Mouse (Mus musculus) c-Kit-negative CD71-positive TER-119-positive erythroid progenitor cells, embryonic 14.5 days (primary cell): Measurements from ENCODE around the gene Ckm.

Experiments used
- DNase-seq: peaks from one replicate; pipeline ENCODE4 v3.0.0-alpha.2; 2013; ENCODE audit warnings: low read depth, low spot score

Gene Ckm

GRCm38 (mm10) chr7:19404476-19404875 is at the start of gene Ckm:
Gene Ckm (plus strand): TSS chr7:19404776.
- no peak for DNase-seq

- DNase-seq: no peak
Observed at GRCm38 (mm10) chr7:19354991-19355390, 49.6 kb upstream of the Ckm start.

GRCm38 (mm10) chr7:19356311-19356710 is 48.3 kb upstream of the Ckm start:
- no peak for DNase-seq

- no peak for DNase-seq
Observed at GRCm38 (mm10) chr7:19357381-19358375, 46.9 kb upstream of the Ckm start.

GRCm38 (mm10) chr7:19358634-19359033 is 45.9 kb upstream of the Ckm start:
- no peak for DNase-seq

GRCm38 (mm10) chr7:19359299-19359891 is 45.2 kb upstream of the Ckm start, which contains the start of the genes Cd3eap and Ppp1r13l:
Gene Cd3eap (minus strand): TSS chr7:19359483.
Gene Ppp1r13l (plus strand): TSS chr7:19359749.
- peak; percentile 78 for DNase-seq

GRCm38 (mm10) chr7:19359892-19360641 is 44.5 kb upstream of the Ckm start:
- DNase-seq: peak; percentile 68

- peak; percentile 77 for DNase-seq
Observed at GRCm38 (mm10) chr7:19360944-19361343, 43.6 kb upstream of the Ckm start.

GRCm38 (mm10) chr7:19361720-19362119 is 42.9 kb upstream of the Ckm start:
- DNase-seq: peak; percentile 76

GRCm38 (mm10) chr7:19362276-19362675 is 42.3 kb upstream of the Ckm start:
- no peak for DNase-seq

- no peak for DNase-seq
Observed at GRCm38 (mm10) chr7:19363881-19364280, 40.7 kb upstream of the Ckm start.

- no peak for DNase-seq
Observed at GRCm38 (mm10) chr7:19365376-19365775, 39.2 kb upstream of the Ckm start.

GRCm38 (mm10) chr7:19368380-19368779 is 36.2 kb upstream of the Ckm start:
- DNase-seq: no peak

GRCm38 (mm10) chr7:19369823-19370425 is 34.7 kb upstream of the Ckm start:
- no peak for DNase-seq

GRCm38 (mm10) chr7:19373367-19373766 is 31.2 kb upstream of the Ckm start:
- no peak for DNase-seq

- DNase-seq: no peak
Observed at GRCm38 (mm10) chr7:19375368-19375767, 29.2 kb upstream of the Ckm start.

- DNase-seq: no peak
Observed at GRCm38 (mm10) chr7:19376019-19376418, 28.6 kb upstream of the Ckm start.

- no peak for DNase-seq
Observed at GRCm38 (mm10) chr7:19378049-19378448, 26.5 kb upstream of the Ckm start.

GRCm38 (mm10) chr7:19381377-19382165 is 23.0 kb upstream of the Ckm start, which contains the start of gene Ercc2:
Gene Ercc2 (plus strand): TSS chr7:19382010.
- DNase-seq: peak; percentile 97

- DNase-seq: no peak
Observed at GRCm38 (mm10) chr7:19382166-19382541, 22.4 kb upstream of the Ckm start.

- DNase-seq: no peak
Observed at GRCm38 (mm10) chr7:19383708-19384107, 20.9 kb upstream of the Ckm start.
